Mouse (Mus musculus): ENCODE data around the gene Upk2. TPM values are rescaled to one million over a fixed set of nuclear protein-coding genes. Genes with fewer than 3 reads are reported as not detected.
"Not testable (repeated sequence)": the region's sequence is repeated elsewhere in the genome, so short reads cannot be mapped to it uniquely, and the experiment has no call there.

Upk2 gene
- polyA plus RNA-seq, 1 experiment from 2014 or later: 7.6 TPM

- Histone ChIP-seq H3K27me3 (ENCODE audit: insufficient read depth, low read length) (no peaks in the 10 kb centered on the region), H3K9me3 (ENCODE audit: low read length) (no peaks in the 10 kb centered on the region), H3K27ac (ENCODE audit: low read length) (no peak overlapping the region), H3K36me3 (ENCODE audit: insufficient read depth, low read length) (peaks cover 50% of the 10 kb centered on the region), H3K9ac (replicated peaks; ENCODE audit: low read length) (no peak overlapping the region), H3K4me3 (ENCODE audit: low read length) (no peak overlapping the region), H3K4me2 (replicated peaks; ENCODE audit: low read depth, low read length) (no peak overlapping the region), H3K4me1 (ENCODE audit: insufficient read depth, low read length) (peaks cover 16% of the 10 kb centered on the region)
- no peak for ATAC-seq (ENCODE audit: low FRiP score, low TSS enrichment)
- WGBS: 85% methylated on average over 4 of the region's 4 CpGs
Measured at GRCm38 (mm10) chr9:44412306-44412705, 42.5 kb downstream of the Upk2 start.

DNA sequence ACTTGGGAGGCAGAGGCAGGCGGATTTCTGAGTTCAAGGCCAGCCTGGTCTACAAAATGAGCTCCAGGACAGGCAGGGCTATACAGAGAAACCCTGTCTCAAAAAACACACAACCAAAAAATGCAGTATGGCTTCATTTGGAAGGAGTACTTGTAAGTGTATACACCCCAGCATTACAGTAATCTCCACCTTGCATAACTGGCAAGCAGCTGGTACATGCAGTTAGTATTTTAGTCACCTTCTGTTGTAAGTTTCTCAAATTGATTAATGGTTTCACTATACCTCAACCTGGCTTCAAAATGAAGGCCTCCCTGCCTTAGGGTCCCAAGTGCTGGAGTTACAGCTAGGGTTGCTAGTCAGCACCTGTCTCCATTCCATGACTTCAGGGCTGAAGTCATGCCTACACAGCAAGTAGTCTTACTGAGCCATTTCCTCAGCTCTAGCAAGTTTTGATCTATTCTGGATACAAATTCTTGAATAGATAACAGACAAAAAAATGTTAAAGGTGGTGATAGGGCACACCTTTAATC, 43.1 kb downstream of the Upk2 start:
- Histone ChIP-seq H3K4me2 (replicated peaks; ENCODE audit: low read depth, low read length) (no peak overlapping the region), H3K27ac (ENCODE audit: low read length) (no peak overlapping the region), H3K27me3 (ENCODE audit: insufficient read depth, low read length) (no peaks in the 10 kb centered on the region), H3K4me1 (ENCODE audit: insufficient read depth, low read length) (peaks cover 11% of the 10 kb centered on the region; the same call in 1 of the 2 replicates), H3K4me3 (ENCODE audit: low read length) (no peak overlapping the region), H3K9me3 (ENCODE audit: low read length) (no peaks in the 10 kb centered on the region), H3K9ac (replicated peaks; ENCODE audit: low read length) (no peak overlapping the region), H3K36me3 (ENCODE audit: insufficient read depth, low read length) (peaks cover 50% of the 10 kb centered on the region)
- 91% methylated on average over 1 of the region's 1 CpGs for WGBS
- no peak for ATAC-seq (ENCODE audit: low FRiP score, low TSS enrichment)

DNA sequence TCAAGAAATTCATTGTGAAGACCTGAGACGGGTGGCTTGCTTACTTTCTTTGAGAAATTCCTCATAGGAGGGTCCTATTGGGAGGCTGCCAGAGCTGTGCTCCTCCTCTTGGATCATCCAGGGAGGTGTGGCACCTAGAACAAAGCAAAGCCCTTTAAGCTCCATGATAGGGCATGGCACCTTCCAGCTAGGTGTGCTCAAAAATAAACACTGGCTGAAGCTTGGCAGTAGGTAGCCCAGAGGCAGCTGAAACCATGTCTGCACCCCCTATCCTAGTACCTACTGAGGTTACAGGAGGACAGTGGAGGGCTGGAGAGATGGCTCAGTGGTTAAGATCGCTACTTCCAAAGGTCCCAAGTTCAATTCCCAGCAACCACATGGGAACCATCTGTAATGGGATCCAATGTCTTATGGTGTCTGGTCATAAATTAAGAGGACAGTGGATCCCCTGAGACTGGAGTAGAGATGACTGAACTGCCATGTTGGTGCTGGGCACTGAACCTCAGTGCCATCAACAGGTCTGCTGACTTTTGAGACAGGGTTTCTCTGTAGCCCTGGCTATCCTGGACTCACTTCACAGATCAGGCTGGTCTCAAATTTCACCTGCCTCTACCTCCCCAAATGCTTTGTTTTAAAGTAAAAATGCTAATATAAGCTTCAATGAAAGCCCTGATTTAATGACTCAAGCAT, 44.0 kb downstream of the Upk2 start:
- ATAC-seq (ENCODE audit: low FRiP score, low TSS enrichment): no peak

GRCm38 (mm10) chr9:44408693-44409092, 46.1 kb downstream of the Upk2 start:
- ATAC-seq (ENCODE audit: low FRiP score, low TSS enrichment); H3K27ac ChIP-seq (ENCODE audit: low read length); H3K9me3 ChIP-seq (ENCODE audit: low read length); H3K27me3 ChIP-seq (ENCODE audit: insufficient read depth, low read length): not testable (repeated sequence)
- Histone ChIP-seq H3K36me3 (ENCODE audit: insufficient read depth, low read length) (peaks cover 57% of the 10 kb centered on the region), H3K4me1 (ENCODE audit: insufficient read depth, low read length) (peaks cover 21% of the 10 kb centered on the region; the same call in 1 of the 2 replicates), H3K4me2 (replicated peaks; ENCODE audit: low read depth, low read length) (peak overlapping the region; percentile 81), H3K4me3 (ENCODE audit: low read length) (peak overlapping the region; percentile 86), H3K9ac (replicated peaks; ENCODE audit: low read length) (peak overlapping the region; percentile 95)
- 84% methylated on average over 9 of the region's 9 CpGs for WGBS

More for the DNA sequence above, 44.0 kb downstream of the Upk2 start:
- Histone ChIP-seq H3K4me2 (replicated peaks; ENCODE audit: low read depth, low read length) (no peak overlapping the region), H3K27me3 (ENCODE audit: insufficient read depth, low read length) (no peaks in the 10 kb centered on the region), H3K36me3 (ENCODE audit: insufficient read depth, low read length) (peaks cover 42% of the 10 kb centered on the region), H3K4me3 (ENCODE audit: low read length) (no peak overlapping the region), H3K4me1 (ENCODE audit: insufficient read depth, low read length) (peaks cover 17% of the 10 kb centered on the region; the same call in 1 of the 2 replicates), H3K9ac (replicated peaks; ENCODE audit: low read length) (no peak overlapping the region), H3K27ac (ENCODE audit: low read length) (no peak overlapping the region), H3K9me3 (ENCODE audit: low read length) (no peaks in the 10 kb centered on the region)
- 75% methylated on average over 2 of the region's 2 CpGs for WGBS

GRCm38 (mm10) chr9:44407752-44408097, 47.1 kb downstream of the Upk2 start:
- Histone ChIP-seq H3K36me3 (ENCODE audit: insufficient read depth, low read length) (peaks cover 64% of the 10 kb centered on the region), H3K27me3 (ENCODE audit: insufficient read depth, low read length) (no peaks in the 10 kb centered on the region), H3K4me2 (replicated peaks; ENCODE audit: low read depth, low read length) (peak overlapping the region; percentile 81), H3K9ac (replicated peaks; ENCODE audit: low read length) (peak overlapping the region; percentile 95), H3K4me3 (ENCODE audit: low read length) (peak overlapping the region; percentile 86), H3K4me1 (ENCODE audit: insufficient read depth, low read length) (peaks cover 21% of the 10 kb centered on the region; the same call in 1 of the 2 replicates), H3K9me3 (ENCODE audit: low read length) (no peaks in the 10 kb centered on the region), H3K27ac (ENCODE audit: low read length) (peak overlapping the region; percentile 98)
- 0% methylated on average over 24 of the region's 24 CpGs for WGBS
- ATAC-seq (ENCODE audit: low FRiP score, low TSS enrichment): no peak

DNA sequence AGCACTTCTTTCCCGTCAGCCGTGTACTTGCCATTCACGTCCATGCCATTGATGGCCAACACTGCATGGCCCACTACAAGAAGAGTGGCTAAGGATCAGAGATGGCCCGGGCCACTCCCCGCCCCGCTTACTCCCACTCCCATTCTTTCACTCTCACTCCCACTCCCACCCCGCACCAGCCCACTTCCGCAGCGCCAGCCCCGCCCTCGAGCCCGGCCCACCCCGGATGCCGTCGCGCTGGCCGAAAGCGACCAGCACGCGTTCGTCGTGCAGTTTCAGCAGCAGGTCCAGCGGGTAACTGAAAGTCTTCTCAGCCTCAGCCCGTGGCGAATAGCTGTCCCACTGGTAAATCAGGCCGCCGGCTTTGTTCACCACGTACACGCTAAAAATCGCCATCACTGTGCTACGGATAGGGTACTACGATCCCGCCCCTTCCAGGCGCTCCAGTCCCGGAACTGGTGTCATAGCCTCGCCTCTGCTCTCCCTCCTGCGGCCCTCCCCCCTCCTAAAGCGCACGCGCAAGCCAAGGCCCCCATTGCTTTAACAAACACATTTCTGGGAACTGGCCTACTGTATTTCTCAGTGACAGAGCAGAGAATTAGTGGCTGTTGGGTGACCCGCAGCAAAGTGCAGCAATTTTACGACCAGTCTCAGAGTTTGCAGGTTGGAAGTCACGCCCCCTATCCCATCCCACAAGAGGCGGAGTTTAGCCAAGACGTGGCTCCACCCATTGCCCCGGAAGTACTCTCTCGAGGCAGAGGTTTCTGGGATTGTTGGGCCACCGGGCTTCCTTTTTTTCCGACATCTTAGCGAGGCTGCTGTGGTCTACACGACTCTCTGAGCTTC, 47.6 kb downstream of the Upk2 start, which contains the start of the genes Rps25 and Trappc4:
Gene Rps25 (plus strand): TSS at position 234 of the 846 bp plus-strand sequence.
Gene Trappc4 (minus strand): TSS at position 695 of the 846 bp plus-strand sequence.
- under 1% methylated on average over 51 of the region's 51 CpGs for WGBS
- peaks cover 21% of the 10 kb centered on the region; the same call in 1 of the 2 replicates for H3K4me1 ChIP-seq (ENCODE audit: insufficient read depth, low read length)
- no peaks in the 10 kb centered on the region for H3K27me3 ChIP-seq (ENCODE audit: insufficient read depth, low read length)
- peak within 1 kb of the TSS; percentile 86 for H3K4me3 ChIP-seq (ENCODE audit: low read length)
- no peaks in the 10 kb centered on the region for H3K9me3 ChIP-seq (ENCODE audit: low read length)
- ATAC-seq (ENCODE audit: low FRiP score, low TSS enrichment): peak; percentile 96
- peaks cover 65% of the 10 kb centered on the region for H3K36me3 ChIP-seq (ENCODE audit: insufficient read depth, low read length)
- peak within 1 kb of the TSS; percentile 95 for H3K9ac ChIP-seq (replicated peaks; ENCODE audit: low read length)
- peak within 1 kb of the TSS; percentile 98 for H3K27ac ChIP-seq (ENCODE audit: low read length)
- H3K4me2 ChIP-seq (replicated peaks; ENCODE audit: low read depth, low read length): peak within 1 kb of the TSS; percentile 81

- Histone ChIP-seq H3K27ac (ENCODE audit: low read length) (no peak overlapping the region), H3K36me3 (ENCODE audit: insufficient read depth, low read length) (peaks cover 58% of the 10 kb centered on the region), H3K4me1 (ENCODE audit: insufficient read depth, low read length) (peaks cover 21% of the 10 kb centered on the region; the same call in 1 of the 2 replicates), H3K9ac (replicated peaks; ENCODE audit: low read length) (no peak overlapping the region), H3K4me3 (ENCODE audit: low read length) (no peak overlapping the region), H3K27me3 (ENCODE audit: insufficient read depth, low read length) (no peaks in the 10 kb centered on the region), H3K4me2 (replicated peaks; ENCODE audit: low read depth, low read length) (no peak overlapping the region), H3K9me3 (ENCODE audit: low read length) (no peaks in the 10 kb centered on the region)
- 65% methylated on average over 3 of the region's 3 CpGs for WGBS
- ATAC-seq (ENCODE audit: low FRiP score, low TSS enrichment): no peak
Measured at GRCm38 (mm10) chr9:44405011-44405410, 49.8 kb downstream of the Upk2 start.

Other genes starting within 250 kb of the Upk2 start
- gene Cbl, start 220.9 kb downstream of the Upk2 start, polyA plus RNA-seq (2015; fragmentation: Nextera tagmentation; extraction: Ambion mirVana): 17.6 and 24.0 TPM in 2 replicates
- gene Ccdc153, start 214.3 kb downstream of the Upk2 start, polyA plus RNA-seq (2015; fragmentation: Nextera tagmentation; extraction: Ambion mirVana): not detected in 2 replicates
- 13.3 and 14.1 TPM in 2 replicates for gene Pdzd3, start 203.5 kb downstream of the Upk2 start, polyA plus RNA-seq (2015; fragmentation: Nextera tagmentation; extraction: Ambion mirVana)
- 6.6 and 7.9 TPM in 2 replicates for gene Nlrx1, start 186.4 kb downstream of the Upk2 start, polyA plus RNA-seq (2015; fragmentation: Nextera tagmentation; extraction: Ambion mirVana)
- 2.8 TPM in 2 replicates for gene Abcg4, start 166.4 kb downstream of the Upk2 start, polyA plus RNA-seq (2015; fragmentation: Nextera tagmentation; extraction: Ambion mirVana)
- gene Hinfp, start 149.3 kb downstream of the Upk2 start, polyA plus RNA-seq (2015; fragmentation: Nextera tagmentation; extraction: Ambion mirVana): 27.2 and 31.1 TPM in 2 replicates
- 11.6 and 14.3 TPM in 2 replicates for gene C2cd2l, start 134.7 kb downstream of the Upk2 start, polyA plus RNA-seq (2015; fragmentation: Nextera tagmentation; extraction: Ambion mirVana)
- 45.4 and 53.9 TPM in 2 replicates for gene Dpagt1, start 129.0 kb downstream of the Upk2 start, polyA plus RNA-seq (2015; fragmentation: Nextera tagmentation; extraction: Ambion mirVana)
- 353 and 432 TPM in 2 replicates for gene H2afx, start 120.3 kb downstream of the Upk2 start, polyA plus RNA-seq (2015; fragmentation: Nextera tagmentation; extraction: Ambion mirVana)
- 133 and 137 TPM in 2 replicates for gene Hmbs, start 110.7 kb downstream of the Upk2 start, polyA plus RNA-seq (2015; fragmentation: Nextera tagmentation; extraction: Ambion mirVana)
- 38.5 and 40.0 TPM in 2 replicates for gene Vps11, start 93.3 kb downstream of the Upk2 start, polyA plus RNA-seq (2015; fragmentation: Nextera tagmentation; extraction: Ambion mirVana)
- gene Hyou1, start 75.5 kb downstream of the Upk2 start, polyA plus RNA-seq (2015; fragmentation: Nextera tagmentation; extraction: Ambion mirVana): 48.0 and 51.2 TPM in 2 replicates
- 67.3 and 74.4 TPM in 2 replicates for gene Slc37a4, start 58.1 kb downstream of the Upk2 start, polyA plus RNA-seq (2015; fragmentation: Nextera tagmentation; extraction: Ambion mirVana)
- gene Rps25, start 47.8 kb downstream of the Upk2 start, polyA plus RNA-seq (2015; fragmentation: Nextera tagmentation; extraction: Ambion mirVana): 1,444 and 1,489 TPM in 2 replicates
- gene Trappc4, start 47.4 kb downstream of the Upk2 start, polyA plus RNA-seq (2015; fragmentation: Nextera tagmentation; extraction: Ambion mirVana): 138 TPM in 2 replicates
- 26.0 and 31.6 TPM in 2 replicates for gene Ccdc84, start 36.4 kb downstream of the Upk2 start, polyA plus RNA-seq (2015; fragmentation: Nextera tagmentation; extraction: Ambion mirVana)
- not detected in 2 replicates for gene Foxr1, start 13.8 kb downstream of the Upk2 start, polyA plus RNA-seq (2015; fragmentation: Nextera tagmentation; extraction: Ambion mirVana)
- gene Bcl9l, start 27.8 kb upstream of the Upk2 start, polyA plus RNA-seq (2015; fragmentation: Nextera tagmentation; extraction: Ambion mirVana): 11.3 and 12.4 TPM in 2 replicates
- gene Cxcr5, start 106.9 kb upstream of the Upk2 start, polyA plus RNA-seq (2015; fragmentation: Nextera tagmentation; extraction: Ambion mirVana): 0.11 TPM in 1 of 2 replicates, not detected in the other
- gene Ddx6, start 149.9 kb upstream of the Upk2 start, polyA plus RNA-seq (2015; fragmentation: Nextera tagmentation; extraction: Ambion mirVana): 11.2 and 13.9 TPM in 2 replicates
- gene Treh, start 218.3 kb upstream of the Upk2 start, polyA plus RNA-seq (2015; fragmentation: Nextera tagmentation; extraction: Ambion mirVana): 0.17 TPM in 1 of 2 replicates, not detected in the other